Mouse (Mus musculus): ENCODE measurements at regions not wholly inside any gene's neighbourhood (a gene's known extent, or its start where the extent isn't known, plus 50 kb on each side); places are given as distances from the start of the nearest gene placed in this dataset.

DNA sequence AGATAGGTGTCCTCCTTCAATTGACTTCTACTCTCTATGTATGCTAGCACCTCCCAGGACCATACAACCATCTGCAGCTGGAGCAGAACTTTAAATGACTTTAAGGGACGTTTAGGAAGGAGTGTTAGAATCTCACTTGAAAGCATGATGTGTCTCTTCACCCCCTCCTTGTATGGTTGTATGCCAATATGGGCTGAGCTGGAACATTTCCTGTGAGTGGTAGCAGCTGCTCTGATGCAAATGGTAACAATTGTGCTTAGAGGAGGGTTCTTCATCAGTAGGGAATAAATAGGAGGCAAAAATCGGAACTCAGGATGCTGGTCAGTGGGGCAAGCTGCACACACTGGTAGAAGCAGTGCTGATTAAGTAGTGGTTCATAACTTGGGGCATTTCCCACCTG lies 294.1 kb upstream of the Dpp10 start:
- 85% methylated on average over 2 of the region's 2 CpGs for WGBS
- Histone ChIP-seq H3K4me3 (replicated peaks) (no peak overlapping the region), H3K4me1 (replicated peaks) (0 out of 2 replicates have a peak, but pooled peaks cover 2% of the 10 kb centered on the region), H3K9me3 (no peaks in the 10 kb centered on the region), H3K4me2 (replicated peaks) (no peak overlapping the region), H3K36me3 (no peaks in the 10 kb centered on the region), H3K27me3 (no peaks in the 10 kb centered on the region), H3K9ac (replicated peaks) (no peak overlapping the region), H3K27ac (no peak overlapping the region)
- ATAC-seq: no peak

- no peak for ATAC-seq
- H3K4me1 ChIP-seq (replicated peaks): 0 out of 2 replicates have a peak, but pooled peaks cover 2% of the 10 kb centered on the region
- no peak overlapping the region for H3K27ac ChIP-seq
- H3K36me3 ChIP-seq: no peaks in the 10 kb centered on the region
- no peaks in the 10 kb centered on the region for H3K9me3 ChIP-seq
- no peak overlapping the region for H3K9ac ChIP-seq (replicated peaks)
- H3K27me3 ChIP-seq: no peaks in the 10 kb centered on the region
- H3K4me2 ChIP-seq (replicated peaks): no peak overlapping the region
- H3K4me3 ChIP-seq (replicated peaks): no peak overlapping the region
Observed at GRCm38 (mm10) chr1:124338648-124339047, 293.3 kb upstream of the Dpp10 start.

DNA sequence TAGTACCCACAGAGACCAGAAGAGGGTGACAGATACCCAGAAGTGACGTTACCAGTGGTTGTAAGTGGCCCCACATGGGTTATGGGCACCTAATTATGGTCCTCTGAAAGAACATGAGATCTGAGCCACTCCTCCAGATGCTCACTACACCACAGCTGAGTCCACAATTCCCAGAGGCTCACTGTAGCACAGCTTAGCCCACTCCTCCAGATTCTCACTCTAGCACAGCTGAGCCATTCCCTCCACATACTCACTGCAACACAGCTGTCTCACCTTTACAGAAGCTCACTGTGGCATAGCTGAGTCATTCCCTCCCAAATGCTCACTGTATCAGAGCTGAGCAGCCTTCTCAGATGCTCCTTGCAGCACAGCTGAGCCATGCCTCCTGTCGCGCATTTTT lies 286.9 kb upstream of the Dpp10 start:
- no peaks in the 10 kb centered on the region for H3K36me3 ChIP-seq
- no peaks in the 10 kb centered on the region for H3K9me3 ChIP-seq
- 72% methylated on average over 3 of the region's 3 CpGs for WGBS
- no peak overlapping the region for H3K9ac ChIP-seq (replicated peaks)
- peak; percentile 87 for ATAC-seq
- no peak overlapping the region for H3K4me2 ChIP-seq (replicated peaks)
- H3K27me3 ChIP-seq: no peaks in the 10 kb centered on the region
- no peaks in the 10 kb centered on the region for H3K4me1 ChIP-seq (replicated peaks)
- H3K4me3 ChIP-seq (replicated peaks): no peak overlapping the region
- H3K27ac ChIP-seq: no peak overlapping the region
